Mouse (Mus musculus): Measurements from ENCODE around the gene Cep57l1. TPM values are rescaled to one million over a fixed set of nuclear protein-coding genes. Genes with fewer than 3 reads are reported as not detected.

Gene Cep57l1
- total RNA-seq, 2 experiments from 2014 or later, result 3.9 to 4.1 TPM

DNA sequence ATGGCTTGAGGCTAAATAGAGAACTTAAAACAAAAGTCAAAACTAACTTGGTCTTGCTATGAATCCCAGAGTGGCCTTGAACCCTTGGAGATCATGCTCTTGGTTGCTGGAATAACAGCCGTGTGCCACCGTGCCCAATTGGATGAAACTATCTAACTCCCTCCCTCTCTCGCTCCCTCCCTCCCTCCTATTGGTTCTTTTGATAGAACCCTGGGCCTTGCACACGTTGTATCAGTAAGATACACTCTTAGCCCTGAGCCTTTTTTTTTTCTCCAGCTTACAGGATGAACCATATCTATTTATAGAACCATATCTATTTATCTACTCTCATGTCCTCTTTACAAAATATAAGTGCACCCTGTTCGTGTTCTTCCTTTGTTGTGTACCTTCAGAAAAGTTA lies 6.8 kb upstream of the Cep57l1 start:
- no peak for DNase-seq

DNA sequence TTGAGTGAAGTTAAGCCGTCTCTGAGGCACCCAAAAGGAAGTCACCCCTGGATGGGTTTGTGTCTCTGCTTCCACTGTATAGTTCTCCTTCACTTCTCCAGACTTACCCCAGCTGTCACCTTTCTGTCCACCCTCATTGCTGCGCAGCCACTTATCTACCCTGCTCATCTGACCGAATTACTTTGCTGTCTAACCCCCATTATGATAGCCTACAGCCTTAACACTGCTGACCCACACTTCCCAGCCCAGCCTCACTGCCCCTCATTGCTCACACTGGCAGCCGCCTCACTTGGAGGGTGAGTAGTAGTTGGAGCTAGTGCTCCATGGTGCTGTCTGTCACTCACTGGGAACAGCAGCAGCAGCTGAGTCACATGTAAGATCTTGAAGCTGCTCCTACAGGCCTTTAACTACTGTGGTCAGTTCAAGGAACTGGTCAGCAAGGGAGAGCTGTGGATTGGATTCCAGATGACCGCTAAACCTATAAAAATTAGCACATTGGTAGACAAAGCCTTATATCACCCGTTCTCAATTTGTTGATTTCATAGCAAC lies 4.7 kb upstream of the Cep57l1 start:
- DNase-seq, result no peak

DNA sequence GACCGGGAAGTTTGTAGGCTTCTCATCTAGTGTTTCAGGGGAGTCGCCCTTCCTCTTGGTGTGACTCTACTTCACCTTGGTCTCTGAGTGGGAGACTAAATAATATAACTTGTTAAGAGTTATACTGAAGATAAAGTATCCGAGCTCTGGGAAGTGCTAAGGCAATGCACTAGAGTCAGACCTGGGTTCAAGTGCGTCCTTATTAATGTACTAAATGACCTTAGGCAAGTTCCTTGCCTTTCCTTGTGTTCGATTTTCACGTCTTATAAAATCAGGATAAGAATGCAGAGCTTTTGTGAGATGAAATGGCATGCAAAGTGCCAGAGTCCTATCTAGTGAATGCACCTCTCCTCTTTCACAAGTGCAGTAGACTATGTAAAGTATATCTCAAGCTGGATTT lies 2.9 kb upstream of the Cep57l1 start:
- no peak for DNase-seq

DNA sequence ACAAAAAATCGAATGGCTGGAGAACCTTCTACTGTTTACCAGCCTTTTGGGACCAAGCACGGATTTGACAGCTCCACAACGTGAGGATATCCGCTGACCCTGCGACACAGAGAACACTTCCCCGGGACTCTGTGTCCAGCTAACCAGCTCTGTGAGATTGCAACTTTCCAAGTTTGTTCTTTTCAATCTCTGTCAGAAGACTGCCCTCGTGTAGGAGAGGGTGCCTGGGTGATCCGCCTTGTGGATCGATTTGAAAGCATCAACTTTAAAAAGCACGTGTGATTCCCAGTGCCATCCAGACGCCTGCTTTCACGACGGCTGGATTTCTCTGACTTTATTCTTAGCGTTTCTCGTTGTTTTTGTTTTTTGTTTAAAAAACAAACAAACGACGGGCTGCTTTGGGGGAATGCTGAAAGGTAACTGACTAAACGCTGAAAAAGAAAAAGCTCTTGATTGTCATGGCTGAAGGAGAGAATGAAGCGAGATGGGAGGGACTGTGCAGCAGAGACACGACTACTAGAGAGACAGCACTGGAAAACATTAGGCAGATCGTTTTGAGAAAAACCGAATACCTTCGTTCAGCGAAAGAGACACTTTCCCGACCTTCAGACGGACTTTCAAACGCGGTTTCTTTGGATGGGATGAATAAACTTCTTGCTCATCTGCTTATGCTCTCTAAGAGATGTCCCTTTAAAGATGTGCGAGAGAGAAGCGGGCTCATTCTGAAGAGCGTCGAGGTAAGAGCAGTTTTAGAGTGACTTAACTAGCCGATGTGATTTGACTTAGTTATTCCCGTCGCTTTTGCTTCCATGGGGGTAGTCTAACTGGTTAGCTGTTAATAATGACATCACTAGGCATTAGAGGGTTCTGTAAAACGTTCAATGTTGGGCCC lies 1.1 kb upstream of the Cep57l1 start:
- DNase-seq, result peak; percentile 12

DNA sequence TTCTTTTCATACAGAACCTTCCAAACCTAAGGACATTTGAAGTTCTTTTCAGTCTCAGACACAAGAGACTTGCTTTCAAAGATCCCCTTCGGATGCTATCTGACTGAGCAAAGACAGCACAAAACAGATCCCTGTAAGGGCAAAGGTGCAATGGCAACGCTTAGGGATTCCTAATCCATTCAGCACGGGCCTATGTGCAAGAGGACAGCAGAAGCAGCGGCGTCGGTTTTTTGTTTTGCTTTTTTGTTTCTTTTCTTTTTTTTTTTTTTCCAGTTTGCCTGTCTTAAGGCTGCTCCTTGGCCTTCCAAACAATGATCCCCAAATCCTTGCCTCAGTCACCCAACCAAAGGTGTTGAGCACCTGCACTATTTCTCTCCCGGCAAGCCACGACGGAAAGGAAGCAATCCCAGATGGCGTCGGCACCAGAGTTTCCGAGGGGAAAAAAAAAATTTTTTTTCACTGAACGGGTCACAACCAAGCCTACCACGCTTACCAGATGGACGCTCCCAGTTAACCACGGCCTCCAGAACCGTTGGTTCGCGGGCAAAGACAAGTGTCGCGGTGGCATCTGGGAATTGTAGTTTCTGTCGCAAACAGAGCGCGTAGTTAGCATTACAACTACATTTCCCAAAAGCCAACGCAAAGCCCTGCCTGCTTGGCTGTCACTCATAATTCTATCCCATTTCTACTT lies 446 bp downstream of the Cep57l1 start:
- DNase-seq, result peak; percentile 69

DNA sequence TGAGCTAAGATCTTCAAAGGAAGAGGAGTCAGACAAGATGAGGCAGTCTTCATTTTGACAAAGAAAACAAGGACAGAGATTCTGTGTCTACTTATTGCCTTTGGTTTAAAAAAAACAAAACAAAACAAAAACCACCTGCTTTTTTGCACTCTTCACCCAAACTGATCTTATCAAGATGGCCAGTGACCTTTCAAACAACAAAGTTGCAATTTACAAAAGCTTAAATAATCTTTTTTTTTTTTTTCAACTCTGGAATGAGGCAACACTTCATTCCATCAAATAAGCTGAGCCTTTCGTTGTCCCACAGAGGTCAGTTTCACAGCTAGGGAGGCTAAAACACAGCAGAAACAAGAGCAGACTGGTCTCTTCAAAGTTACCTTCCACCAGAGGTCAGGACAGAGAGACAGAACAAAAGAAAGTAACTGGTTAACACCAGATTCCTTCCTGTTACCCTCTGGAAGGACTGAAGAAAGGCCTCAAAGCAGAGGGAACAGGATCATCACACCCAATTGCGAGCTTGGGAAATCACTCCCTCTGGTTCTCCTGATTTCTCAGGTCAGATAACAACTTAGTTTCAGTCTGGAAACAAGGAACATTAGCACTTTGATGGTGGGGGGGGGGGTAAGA lies 3.8 kb downstream of the Cep57l1 start:
- DNase-seq, result no peak

DNA sequence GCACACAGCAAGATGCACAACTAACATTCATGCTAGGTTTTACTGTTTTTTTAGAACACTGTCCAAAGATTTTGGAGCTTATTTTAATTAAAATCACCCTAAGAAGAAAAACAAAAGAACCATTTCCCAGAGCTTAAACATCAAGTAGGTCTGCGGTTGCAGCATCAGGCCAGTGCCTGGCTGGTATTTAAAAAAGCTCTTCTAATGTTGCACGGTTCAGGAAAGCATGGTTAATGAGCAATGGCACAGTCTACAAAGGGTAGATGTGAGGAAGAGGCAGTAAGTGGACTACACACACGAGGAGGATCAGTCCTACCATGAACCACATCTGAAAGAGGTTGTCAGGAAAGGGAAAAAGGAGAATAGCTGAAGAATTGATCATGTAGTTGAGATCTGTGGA lies 5.0 kb downstream of the Cep57l1 start:
- DNase-seq, result no peak

DNA sequence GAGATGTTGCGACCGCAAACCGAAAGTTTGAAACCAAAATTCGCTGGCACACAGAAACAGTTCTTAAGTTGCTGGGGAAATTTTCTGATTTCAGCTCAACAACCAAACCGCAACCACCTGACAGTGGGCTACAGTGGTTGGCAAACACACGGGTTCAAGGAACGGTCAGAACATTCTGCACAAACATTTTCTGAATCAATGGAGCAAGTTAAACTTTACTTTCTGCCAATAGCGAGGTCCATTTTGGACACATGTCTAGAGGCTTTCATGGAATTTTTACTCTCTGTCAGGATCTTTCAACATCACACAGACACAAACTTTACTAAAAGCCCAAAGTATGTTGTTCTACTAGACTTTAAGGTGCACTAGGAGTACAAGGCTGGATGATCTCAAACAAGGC lies 6.2 kb downstream of the Cep57l1 start:
- no peak for DNase-seq

DNA sequence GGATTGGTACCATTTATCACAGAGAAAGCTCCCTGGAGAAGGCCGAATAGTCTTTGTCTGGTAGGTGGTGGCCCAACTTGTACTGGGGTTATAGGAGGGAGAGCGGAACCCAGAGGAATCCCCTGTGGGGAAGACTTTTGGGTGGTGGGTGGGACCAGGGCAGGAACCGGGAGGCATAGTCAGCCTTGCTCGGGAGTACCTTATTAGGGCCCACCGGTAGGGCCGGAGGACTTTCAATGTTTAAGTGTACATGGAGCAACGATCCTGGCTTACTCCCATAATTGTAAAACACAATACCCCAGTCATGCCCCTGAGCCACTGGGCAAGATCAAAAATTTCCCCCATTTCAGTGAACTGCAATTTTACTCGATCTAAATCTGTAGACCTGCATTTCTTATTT lies 12.4 kb downstream of the Cep57l1 start:
- no peak for DNase-seq

DNA sequence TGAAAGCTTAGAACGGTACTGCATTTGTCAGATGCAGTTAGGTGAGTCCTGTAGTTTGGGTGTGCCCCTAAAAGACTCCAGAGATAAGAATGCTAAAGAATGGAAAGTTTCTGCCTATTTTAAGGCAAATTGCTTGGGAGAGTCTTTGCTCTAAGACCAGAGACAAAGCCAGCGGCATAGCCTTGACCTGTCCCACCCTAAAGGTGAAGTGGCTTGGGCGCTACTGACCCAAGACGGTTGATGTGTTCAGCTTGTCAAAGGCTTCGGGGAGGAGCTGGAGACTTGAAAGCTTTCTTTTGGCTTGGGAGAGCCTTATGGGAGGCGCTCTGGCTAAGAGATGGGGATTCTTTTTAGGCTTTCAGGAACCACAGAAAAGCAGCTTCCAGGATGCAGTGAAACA lies 17.3 kb downstream of the Cep57l1 start:
- DNase-seq, result no peak

DNA sequence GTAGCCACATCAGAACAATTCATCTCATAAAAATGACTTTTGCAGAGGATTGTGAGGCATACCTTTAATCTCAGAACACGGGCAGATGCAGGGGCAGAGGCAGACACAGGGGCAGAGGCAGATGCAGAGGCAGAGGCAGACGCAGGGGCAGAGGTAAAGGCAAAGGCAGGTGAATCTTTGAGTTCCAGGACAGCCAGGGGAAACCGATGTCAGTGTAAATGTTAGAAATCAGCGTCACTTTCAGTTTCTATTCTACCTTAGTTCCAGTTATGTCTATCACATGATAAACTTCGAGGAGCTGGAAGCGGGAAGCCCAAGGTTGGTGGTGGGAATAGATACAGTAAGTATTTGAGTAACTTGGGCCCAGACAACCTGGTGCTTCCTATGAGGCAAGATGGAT lies 42.4 kb downstream of the Cep57l1 start:
- DNase-seq, result no peak

DNA sequence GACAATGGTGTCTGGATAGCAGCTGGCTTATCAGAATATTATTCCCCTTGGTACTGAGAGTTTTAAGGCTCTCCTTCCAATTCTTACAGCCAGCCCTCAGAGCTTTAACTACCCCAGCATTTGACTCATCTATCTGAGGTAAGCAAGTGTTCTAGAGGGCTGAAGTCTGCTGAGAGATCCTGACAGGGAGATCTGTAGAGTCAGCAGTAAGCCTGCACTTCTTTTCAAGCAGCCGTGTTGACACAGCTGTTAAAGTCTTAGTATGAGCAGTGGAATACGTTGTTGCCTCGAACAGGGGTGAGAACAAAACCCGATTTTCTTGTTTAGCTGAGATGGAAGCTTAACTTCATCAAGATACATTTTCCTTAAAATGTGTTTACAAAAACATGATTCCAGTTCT lies 43.4 kb downstream of the Cep57l1 start:
- DNase-seq, result no peak

DNA sequence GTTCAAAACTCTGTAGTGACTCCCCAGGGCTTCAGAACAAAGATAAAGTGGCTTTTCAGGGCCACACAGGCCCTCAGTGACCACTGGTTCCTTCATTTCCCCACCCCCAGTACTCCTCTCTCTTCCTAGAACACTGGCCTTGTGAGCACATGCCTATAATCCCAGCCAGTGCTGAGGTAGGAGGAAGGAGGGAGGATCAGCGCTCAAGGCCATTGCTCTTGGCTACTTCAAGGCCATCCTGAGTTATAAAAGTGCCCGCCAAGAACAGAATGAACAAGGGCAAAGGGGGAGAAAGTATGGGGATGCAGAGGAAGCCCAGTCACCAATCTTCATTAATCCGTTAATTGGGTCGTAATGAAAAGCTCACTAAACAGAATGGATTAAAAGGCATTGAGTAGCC lies 44.1 kb downstream of the Cep57l1 start:
- DNase-seq, result no peak

DNA sequence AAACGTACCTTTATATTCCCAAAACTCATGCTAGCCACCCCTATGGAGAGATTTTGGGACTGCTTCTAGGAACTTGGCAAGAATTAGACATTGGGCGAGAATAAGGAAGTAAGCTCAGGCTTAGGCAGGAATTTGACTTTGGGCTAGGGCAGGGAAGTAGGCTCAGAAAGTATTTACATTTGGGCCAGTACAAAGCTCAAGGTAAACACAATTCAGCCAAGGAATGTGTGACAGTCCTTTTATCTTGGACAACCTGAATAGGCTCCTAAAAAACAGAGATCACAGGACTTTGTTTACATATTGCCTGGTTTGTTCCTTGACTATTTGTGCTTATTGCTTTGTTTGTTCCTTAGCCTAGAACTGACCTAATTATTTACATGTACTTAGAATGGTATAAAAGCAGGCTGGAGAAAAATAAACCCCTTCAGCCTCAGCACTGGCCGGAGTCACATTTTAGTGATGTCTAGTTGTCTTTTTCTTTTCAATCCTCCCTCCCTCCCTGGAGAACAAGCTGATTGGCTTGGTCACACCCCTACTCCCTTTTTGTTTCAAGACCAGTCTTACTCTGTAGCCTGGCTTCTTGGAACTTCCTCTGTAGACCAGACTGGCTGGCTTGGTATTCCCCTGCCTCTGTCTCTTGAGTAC lies 45.8 kb downstream of the Cep57l1 start:
- no peak for DNase-seq

DNA sequence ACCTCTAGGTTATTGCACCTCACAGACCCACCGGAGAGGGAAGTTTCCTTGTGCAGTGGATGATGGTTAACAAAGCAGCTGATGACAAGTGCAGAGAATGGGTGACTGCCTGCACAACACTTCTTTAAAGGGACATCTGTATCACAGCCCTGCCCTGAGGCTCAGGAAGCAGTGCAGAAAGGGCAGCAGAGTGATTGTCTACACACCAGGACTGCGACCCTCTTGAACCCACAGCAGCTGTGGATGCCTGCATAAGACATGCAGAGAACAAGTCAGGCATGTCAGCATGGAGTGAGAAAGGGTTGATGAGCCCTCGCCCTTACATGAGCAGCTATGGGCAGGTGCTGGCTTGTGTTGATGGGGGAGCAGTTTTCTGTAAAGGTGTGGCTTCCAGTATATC lies 48.8 kb downstream of the Cep57l1 start:
- DNase-seq, result no peak

DNA sequence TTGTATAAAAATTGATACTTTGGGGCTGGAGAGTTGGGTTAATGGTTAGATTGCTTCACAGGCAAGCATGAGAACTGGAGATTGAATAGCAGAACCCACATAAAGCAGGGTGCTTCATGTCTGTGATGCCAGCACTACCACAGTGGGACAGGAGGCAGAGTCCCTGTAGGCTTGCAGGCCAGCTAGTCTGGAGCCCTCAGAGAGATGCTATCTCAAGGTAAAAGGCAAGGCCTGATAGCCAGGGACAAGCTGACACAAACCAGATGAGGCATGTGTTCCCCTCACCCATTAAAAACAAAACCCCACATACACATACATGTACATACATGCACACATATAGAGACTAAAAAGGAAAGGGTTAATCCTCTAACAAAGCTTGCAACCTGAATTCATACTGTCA lies 51.6 kb downstream of the Cep57l1 start:
- DNase-seq, result no peak

DNA sequence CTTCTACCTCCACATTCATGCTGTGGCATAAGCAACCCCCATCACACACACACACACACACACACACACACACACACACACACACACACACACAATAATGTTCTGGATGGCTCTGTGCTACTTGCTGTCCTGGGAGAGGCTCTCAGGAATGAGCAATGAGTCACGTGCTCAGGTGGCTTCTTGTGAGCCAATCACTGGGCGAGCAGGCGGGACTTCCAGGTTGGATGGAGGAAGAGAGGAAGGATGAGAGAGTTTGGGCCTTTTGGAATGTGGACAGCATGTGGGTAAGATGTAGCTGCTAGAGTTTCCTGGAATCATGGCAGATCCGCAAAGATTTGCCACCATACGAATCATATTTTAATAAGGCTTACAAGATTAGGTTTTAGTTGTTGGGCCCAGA lies 52.4 kb downstream of the Cep57l1 start:
- DNase-seq, result no peak

DNA sequence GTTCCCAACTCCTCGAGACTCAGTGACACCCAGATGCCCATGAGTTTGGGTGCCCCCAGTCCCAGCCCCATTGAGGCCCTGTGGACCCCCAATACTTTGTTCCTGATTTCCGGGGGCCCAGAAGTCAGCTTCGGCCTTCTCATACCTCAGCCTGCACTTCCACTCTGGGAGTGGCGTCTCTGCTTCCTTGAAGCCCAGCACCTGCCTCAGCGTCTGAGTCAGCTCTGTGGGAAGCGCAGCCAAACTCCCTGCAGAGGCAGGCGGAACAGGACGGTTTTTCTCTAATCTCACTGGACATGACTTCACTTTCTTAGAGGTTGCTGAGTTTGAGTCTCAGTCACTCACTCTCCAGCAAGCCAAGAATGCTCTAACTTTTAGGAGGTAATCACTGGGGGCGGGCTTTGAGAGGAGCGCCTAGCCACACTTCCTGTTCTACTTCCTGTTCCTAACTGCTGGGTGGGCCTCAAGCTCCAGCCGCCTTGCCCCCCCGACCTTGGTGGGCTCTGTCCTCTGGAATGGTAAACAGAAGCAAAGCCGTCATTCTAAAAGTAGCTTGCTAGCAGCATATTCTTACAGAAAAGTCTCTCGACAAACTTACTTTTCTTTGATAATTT lies 57.7 kb downstream of the Cep57l1 start:
- DNase-seq, result no peak

DNA sequence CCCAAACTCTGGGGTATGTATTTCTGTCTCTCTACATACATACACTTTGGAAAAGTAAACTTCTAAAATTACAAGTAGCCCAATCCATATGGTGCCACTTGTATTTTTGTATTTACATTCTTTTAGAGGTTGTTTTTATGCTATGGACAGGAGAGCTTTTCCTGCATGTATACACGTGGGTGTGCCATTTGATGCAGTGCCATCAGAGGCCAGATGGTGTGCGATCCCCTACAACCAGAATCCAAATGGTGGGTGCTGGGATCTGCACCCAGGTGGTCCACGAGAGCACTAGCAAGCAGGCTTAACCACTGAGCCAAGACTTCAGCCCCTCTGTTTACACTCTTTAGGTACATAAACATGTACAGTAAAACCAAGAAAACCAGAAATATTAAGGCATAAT lies 60.4 kb downstream of the Cep57l1 start:
- no peak for DNase-seq

DNA sequence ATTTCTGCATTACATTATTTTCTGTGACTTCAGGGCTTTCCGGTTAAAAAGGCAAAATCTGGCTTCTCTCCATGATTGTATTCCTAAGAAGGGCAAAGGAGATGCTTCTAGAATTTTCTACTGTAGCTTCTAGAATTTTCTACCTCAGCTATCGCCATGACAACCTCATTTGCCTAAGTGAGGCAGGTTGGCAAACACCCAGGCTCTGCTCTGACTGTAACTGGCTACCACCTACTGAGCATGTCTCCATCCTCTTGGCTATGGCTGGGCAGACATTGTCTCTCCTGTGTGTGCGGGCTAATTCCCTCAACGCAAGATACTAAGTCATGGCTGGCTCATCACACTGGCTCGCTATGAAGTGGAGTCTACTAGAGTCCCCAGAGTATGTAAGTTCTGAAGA lies 63.1 kb downstream of the Cep57l1 start:
- DNase-seq, result no peak

DNA sequence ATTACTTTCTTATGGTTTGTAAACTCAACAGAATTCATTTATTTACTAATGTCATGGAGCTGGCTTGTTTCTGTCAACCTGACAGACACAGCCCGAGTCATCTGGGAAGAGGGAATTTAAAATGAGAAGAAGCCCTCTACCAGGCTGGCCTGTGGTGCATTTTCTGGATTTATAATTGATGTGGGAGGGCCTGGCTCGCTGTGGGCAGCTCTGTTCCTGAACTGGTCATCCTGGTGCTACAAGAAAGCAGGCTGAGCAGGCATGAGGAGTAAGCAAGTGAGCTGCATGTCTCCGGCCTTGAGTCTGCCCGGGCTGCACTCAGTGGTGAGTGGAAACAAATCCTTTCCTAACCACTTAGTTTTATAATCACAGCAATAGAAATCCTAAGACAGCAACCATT lies 65.7 kb downstream of the Cep57l1 start:
- no peak for DNase-seq

DNA sequence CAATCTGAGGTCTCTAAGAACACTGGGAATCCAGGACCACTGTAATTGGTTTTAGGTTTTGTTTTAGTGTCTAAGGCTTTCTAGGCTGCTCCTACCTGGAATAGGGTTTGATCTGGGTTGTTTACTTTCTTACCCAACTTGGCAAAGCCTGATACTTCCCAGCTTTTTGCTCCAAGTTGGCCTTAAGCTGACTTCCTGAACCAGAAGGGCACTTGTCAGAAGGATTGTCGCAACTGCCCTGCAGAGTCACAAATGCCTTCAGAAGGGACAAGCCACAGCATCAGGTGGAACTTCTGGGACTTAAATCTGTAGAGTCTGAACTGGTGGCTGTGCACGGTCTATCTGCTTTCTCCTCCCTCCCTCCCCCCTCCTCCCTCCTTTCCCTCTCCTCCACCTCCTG lies 69.5 kb downstream of the Cep57l1 start:
- no peak for DNase-seq

Data from gastrocnemius, postnatal 10 days (tissue).